Comparison of ENCODE assay signal across 8 mouse cellular contexts in genomic region chr11:31838442-31839083, GRCm38 (mm10). TPM values are rescaled to one million over a fixed set of nuclear protein-coding genes. Genes with fewer than 3 reads are reported as not detected.
DNase-seq lines count a peak whose midpoint lies in the region; ATAC-seq and TF ChIP-seq lines count a peak whose summit lies in the region.

No protein-coding gene starts in this region.

- no peak for TF ChIP-seq POLR2A in bone marrow macrophage, adult 2 months (IDR thresholded peaks at IDR 0.05; ENCODE audit: borderline replicate concordance, low read depth, low read length)

- H3K9me3 ChIP-seq in hindbrain, embryonic 10.5 days = no peaks in the 10 kb centered on the region
- no peaks in the 10 kb centered on the region for H3K9me3 ChIP-seq in stomach, embryonic 14.5 days (ENCODE audit: control insufficient read depth, low read depth, low read length)

- no peaks in the 10 kb centered on the region for H3K27me3 ChIP-seq in hindbrain, embryonic 10.5 days (ENCODE audit: insufficient read depth, poor library complexity, severe bottlenecking)
- H3K27me3 ChIP-seq in stomach, embryonic 14.5 days (ENCODE audit: control insufficient read depth, insufficient read depth, low read length) = no peaks in the 10 kb centered on the region

- ATAC-seq in frontal cortex, adult (ENCODE audit: low TSS enrichment) = peak; percentile 55
- peak; percentile 47; the same call in 1 of the 2 replicates for ATAC-seq in stomach, embryonic 14.5 days (ENCODE audit: insufficient number of reproducible peaks, insufficient read depth, low FRiP score, low read depth)

- no peak overlapping the region for H3K4me3 ChIP-seq in bone marrow macrophage, adult 2 months (ENCODE audit: insufficient read depth, low read length)
- no peak overlapping the region for H3K4me3 ChIP-seq in hindbrain, embryonic 10.5 days
- no peak overlapping the region for H3K4me3 ChIP-seq in stomach, embryonic 14.5 days (ENCODE audit: low read depth, low read length)

- H3K4me2 ChIP-seq in stomach, embryonic 14.5 days (replicated peaks; ENCODE audit: low read depth, low read length) = no peak overlapping the region

- WGBS in hindbrain, embryonic 10.5 days = 48% methylated on average over 7 of the region's 7 CpGs
- WGBS in stomach, embryonic 14.5 days = 56% methylated on average over 7 of the region's 7 CpGs

- DNase-seq in 416B (ENCODE audit: low read depth) = peak; percentile 42
- no peak for DNase-seq in hindbrain, embryonic 10.5 days (ENCODE audit: low spot score)
- DNase-seq in layer of hippocampus, adult 9-11 months = peak; percentile 81
- DNase-seq in lung, postnatal 36 days = peak; percentile 79
- no peak for DNase-seq in B cell, adult 2 months

- H3K36me3 ChIP-seq in hindbrain, embryonic 10.5 days = no peaks in the 10 kb centered on the region
- no peaks in the 10 kb centered on the region for H3K36me3 ChIP-seq in stomach, embryonic 14.5 days (ENCODE audit: control insufficient read depth, insufficient read depth, low read length)

- peak overlapping the region; percentile 83 for H3K27ac ChIP-seq in bone marrow macrophage, adult 2 months (ENCODE audit: insufficient read depth, low read depth, low read length)
- H3K27ac ChIP-seq in hindbrain, embryonic 10.5 days = peak overlapping the region; percentile 76
- H3K27ac ChIP-seq in stomach, embryonic 14.5 days (ENCODE audit: low read length) = no peak overlapping the region

- peaks cover 39% of the 10 kb centered on the region for H3K4me1 ChIP-seq in bone marrow macrophage, adult 2 months (ENCODE audit: control insufficient read depth, insufficient read depth, low read length)
- peaks cover 25% of the 10 kb centered on the region for H3K4me1 ChIP-seq in hindbrain, embryonic 10.5 days (replicated peaks)
- no peaks in the 10 kb centered on the region for H3K4me1 ChIP-seq in stomach, embryonic 14.5 days (ENCODE audit: control insufficient read depth, insufficient read depth, low read length)

- H3K9ac ChIP-seq in stomach, embryonic 14.5 days (replicated peaks; ENCODE audit: low read depth, low read length) = no peak overlapping the region

- TF ChIP-seq CTCF in bone marrow macrophage, adult 2 months (IDR thresholded peaks at IDR 0.05; ENCODE audit: low read depth, low read length) = no peak

RNA-seq across cellular contexts. Expression of gene Cpeb4, which starts 33.4 kb away (rescaled TPM):
- polyA plus RNA-seq in bone marrow macrophage, adult 2 months (2012; ENCODE audit: insufficient read depth, insufficient read length, missing spikeins) = 43.4 and 46.6 TPM in 2 replicates
- polyA plus RNA-seq in hindbrain, embryonic 10.5 days (2016; fragmentation: Nextera tagmentation; extraction: Ambion mirVana) = 5.4 and 6.0 TPM in 2 replicates
- 4.9 and 6.5 TPM in 2 replicates for polyA plus RNA-seq in stomach, embryonic 14.5 days (2014; fragmentation: Nextera tagmentation; extraction: Ambion mirVana)

Comparison
In these comparisons a context has a peak if more than half of its experiments do, and no peak if none do; other contexts are left out.
1. DNase-seq: peak in 416B (single experiment), layer of hippocampus, adult 9-11 months (single experiment) and lung, postnatal 36 days (single experiment); none in hindbrain, embryonic 10.5 days (single experiment) and B cell, adult 2 months (0 of 2).